Mouse (Mus musculus) C2C12 (cell line): Measurements from ENCODE around the gene Scn4a. TPM values are rescaled to one million over a fixed set of nuclear protein-coding genes. Genes with fewer than 3 reads are reported as not detected.

Experiments
- H3K27me3 ChIP-seq: one replicate; pipeline ENCODE4 v1.6.1; 2011; ENCODE audit not compliant: control insufficient read depth, insufficient read depth, insufficient read length
- H3K36me3 ChIP-seq: one replicate; pipeline ENCODE4 v1.6.1; 2011; ENCODE audit not compliant: control insufficient read depth, insufficient read depth
- H3K4me3 ChIP-seq: one replicate; pipeline ENCODE4 v1.5.1; 2011; ENCODE audit warnings: mild to moderate bottlenecking, control low read depth; ENCODE audit not compliant: poor library complexity, insufficient read depth, severe bottlenecking
- H3K79me2 ChIP-seq: one replicate; pipeline ENCODE4 v1.6.1; 2011; ENCODE audit not compliant: control insufficient read depth, insufficient read depth
- H3K79me3 ChIP-seq: one replicate; pipeline ENCODE4 v1.6.1; 2011; ENCODE audit warnings: low read depth, control low read depth
- H3ac ChIP-seq: one replicate; pipeline ENCODE3; 2011; ENCODE audit warnings: low read depth; ENCODE audit not compliant: control insufficient read depth, insufficient read length
- CEBPB ChIP-seq: IDR thresholded peaks from one replicate; pipeline ENCODE4 v1.6.1; 2011; ENCODE audit warnings: low read depth, mild to moderate bottlenecking, control low read depth, moderate library complexity
- CTCF ChIP-seq: IDR thresholded peaks from one replicate; pipeline ENCODE4 v1.5.1; 2011; ENCODE audit not compliant: control insufficient read depth, insufficient read depth, insufficient read length
- FOSL1 ChIP-seq: IDR thresholded peaks from one replicate; pipeline ENCODE4 v1.8.0; 2011; ENCODE audit warnings: mild to moderate bottlenecking, low read length; ENCODE audit not compliant: poor library complexity, insufficient read depth, severe bottlenecking
- MAX ChIP-seq: IDR thresholded peaks from one replicate; pipeline ENCODE4 v1.6.1; 2011; ENCODE audit warnings: mild to moderate bottlenecking, control low read depth
- MYOD1 ChIP-seq: IDR thresholded peaks from one replicate; pipeline ENCODE4 v1.6.1; 2011; ENCODE audit warnings: low read depth; ENCODE audit not compliant: control insufficient read depth, insufficient read length
- MYOG ChIP-seq: IDR thresholded peaks from one replicate; pipeline ENCODE4 v1.6.1; 2011; ENCODE audit not compliant: control insufficient read depth, insufficient read length; ENCODE audit errors: extremely low read depth
- USF1 ChIP-seq: IDR thresholded peaks from one replicate; pipeline ENCODE4 v1.6.1; 2011; ENCODE audit warnings: low read depth, mild to moderate bottlenecking, control low read depth, moderate library complexity
- polyA plus RNA-seq: library from polyadenylated mRNA; unstranded; fragments of >200 nt; fragmentation: generic; extraction: Trizol; gene quantifications from one replicate; pipeline ENCODE4 v1.2.1, GENCODE M21; 2012; ENCODE audit warnings: missing spikeins

The Scn4a gene
- polyA plus RNA-seq, 1 experiment, result 0.02 TPM

DNA sequence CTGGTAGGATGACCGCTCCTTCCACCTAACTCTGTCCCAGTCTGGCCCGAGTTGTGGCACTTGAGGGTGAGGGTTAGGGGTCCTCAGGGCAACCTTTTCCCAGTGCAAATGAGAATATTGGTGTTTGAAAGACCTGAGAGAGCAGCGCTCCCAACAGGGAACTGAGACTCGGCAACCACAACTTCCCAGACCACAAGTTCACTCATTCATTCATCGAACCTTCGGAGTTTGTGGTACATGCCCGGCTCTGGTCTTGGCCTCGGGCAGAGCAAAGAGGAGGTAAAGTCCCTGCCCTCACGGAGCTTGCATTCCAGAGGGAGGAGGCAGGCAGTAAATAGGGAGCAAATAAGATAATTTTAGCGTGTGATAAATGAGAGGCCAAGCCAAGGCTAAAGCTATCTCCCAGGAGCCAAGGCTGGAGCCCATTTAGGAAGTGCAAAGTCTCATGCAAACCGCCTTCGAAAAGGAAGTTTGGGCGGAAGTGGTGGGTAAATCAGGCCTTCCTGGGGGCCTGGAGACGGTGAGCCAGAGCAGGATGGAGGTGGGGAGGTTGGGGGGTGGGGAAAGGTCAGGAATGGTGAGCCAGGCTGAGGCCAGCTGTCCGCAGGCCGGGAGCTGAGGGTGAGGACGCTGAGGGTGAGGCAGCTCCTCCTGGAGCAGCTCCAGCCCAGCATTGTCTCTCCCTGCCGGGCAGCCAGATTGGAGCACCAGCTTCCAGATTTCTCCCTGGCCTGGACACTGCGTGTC lies 2.5 kb upstream of the Scn4a start:
- TF ChIP-seq MYOG (no peak), CEBPB (no peak)
- Histone ChIP-seq H3ac (no peak overlapping the region), H3K4me3 (no peak overlapping the region), H3K79me3 (no peaks in the 10 kb centered on the region), H3K79me2 (no peaks in the 10 kb centered on the region), H3K36me3 (no peaks in the 10 kb centered on the region), H3K27me3 (no peaks in the 10 kb centered on the region)

DNA sequence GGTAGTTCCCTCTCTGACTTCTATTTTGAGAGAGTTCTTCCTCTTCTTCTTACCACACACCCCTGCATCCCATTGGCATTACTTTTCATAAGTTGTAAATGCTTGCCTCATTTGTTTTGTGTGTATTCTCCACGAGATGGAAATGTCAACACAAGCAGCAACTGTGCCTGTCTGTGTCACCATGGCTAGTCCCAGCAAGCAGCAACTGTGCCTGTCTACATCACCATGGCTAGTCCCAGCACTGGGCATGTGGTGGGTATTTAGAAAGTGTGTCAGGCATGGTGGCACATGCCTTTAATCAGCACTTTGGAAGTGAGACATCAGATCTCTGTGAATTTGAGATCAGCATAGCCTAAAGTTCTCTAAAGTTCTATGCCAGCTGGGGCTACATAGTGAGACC lies 1.1 kb upstream of the Scn4a start:
- Histone ChIP-seq H3K79me3 (no peaks in the 10 kb centered on the region), H3ac (no peak overlapping the region), H3K79me2 (no peaks in the 10 kb centered on the region), H3K4me3 (no peak overlapping the region), H3K36me3 (no peaks in the 10 kb centered on the region), H3K27me3 (peaks cover 4% of the 10 kb centered on the region)
- TF ChIP-seq CEBPB, result no peak
- no peak for TF ChIP-seq MYOG
- no peak for TF ChIP-seq MAX
- no peak for TF ChIP-seq FOSL1
- no peak for TF ChIP-seq MYOD1
- no peak for TF ChIP-seq CTCF
- no peak for TF ChIP-seq USF1

DNA sequence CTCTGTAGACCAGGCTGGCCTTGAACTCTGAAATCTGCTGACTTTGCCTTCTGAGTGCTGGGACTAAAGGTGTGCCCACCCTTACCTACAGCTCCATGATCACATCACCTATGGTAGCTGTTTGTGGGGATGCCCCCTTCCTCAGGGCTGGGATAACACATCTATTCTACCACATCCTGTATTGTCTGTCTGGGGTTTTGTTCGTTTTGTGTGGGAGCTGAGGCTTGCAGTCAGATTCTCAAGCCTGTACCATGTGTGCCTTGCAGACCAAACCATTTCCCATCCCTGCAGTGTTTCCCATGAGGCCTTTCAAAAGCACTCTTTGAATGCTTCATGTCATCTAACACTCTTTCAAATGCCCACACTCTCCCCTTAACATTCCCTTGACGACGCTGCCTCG lies 1.1 kb downstream of the Scn4a start:
- Histone ChIP-seq H3K4me3 (no peak overlapping the region), H3K79me3 (no peaks in the 10 kb centered on the region), H3K79me2 (no peaks in the 10 kb centered on the region), H3ac (no peak overlapping the region), H3K27me3 (peaks cover 20% of the 10 kb centered on the region), H3K36me3 (no peaks in the 10 kb centered on the region)
- TF ChIP-seq CTCF, result no peak
- TF ChIP-seq MYOD1, result no peak
- TF ChIP-seq MYOG, result no peak
- TF ChIP-seq MAX, result no peak
- no peak for TF ChIP-seq FOSL1
- no peak for TF ChIP-seq CEBPB
- TF ChIP-seq USF1, result no peak

DNA sequence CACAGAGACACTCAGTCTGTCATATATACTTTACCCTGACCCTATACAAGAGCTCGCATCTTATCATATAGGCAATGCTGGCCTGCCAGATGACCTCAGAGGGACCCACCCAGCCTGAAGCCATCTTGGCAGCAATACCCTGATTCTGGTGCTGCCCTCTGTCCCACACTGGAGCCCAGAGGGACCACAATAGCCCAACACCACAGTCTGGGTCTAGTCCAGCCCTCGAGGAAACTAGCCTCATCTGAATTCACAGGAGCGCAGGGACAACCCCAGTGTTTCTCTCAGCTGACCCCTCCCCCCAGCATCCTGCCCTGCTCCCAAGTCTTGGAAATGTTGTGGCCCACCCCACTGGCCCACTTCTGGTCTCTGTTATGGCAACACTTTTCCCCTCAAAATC lies 1.8 kb downstream of the Scn4a start:
- no peak overlapping the region for H3ac ChIP-seq
- H3K79me2 ChIP-seq, result no peaks in the 10 kb centered on the region
- TF ChIP-seq CEBPB, result no peak
- H3K27me3 ChIP-seq, result peaks cover 23% of the 10 kb centered on the region
- H3K79me3 ChIP-seq, result no peaks in the 10 kb centered on the region
- H3K4me3 ChIP-seq, result no peak overlapping the region
- no peaks in the 10 kb centered on the region for H3K36me3 ChIP-seq

DNA sequence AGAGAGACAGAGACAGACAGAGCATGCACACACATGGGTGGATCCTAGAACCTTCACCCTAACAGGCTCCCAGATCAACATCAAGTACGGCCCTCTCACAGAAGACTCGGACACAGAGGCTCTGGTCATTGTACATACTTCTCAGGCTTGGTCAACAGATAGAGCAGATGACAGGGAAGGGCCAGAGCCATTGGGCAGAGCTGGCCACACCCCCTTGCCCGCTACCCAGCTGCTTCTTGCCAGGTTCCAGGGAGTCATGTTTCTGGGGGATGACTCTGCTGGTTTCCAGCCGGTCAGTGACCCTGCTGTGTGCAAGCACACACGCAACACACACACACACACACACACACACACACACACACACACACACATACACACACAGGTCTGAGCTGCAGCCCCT lies 2.2 kb downstream of the Scn4a start:
- TF ChIP-seq USF1 (peak; percentile 38), CEBPB (no peak), MYOG (no peak), MYOD1 (no peak), FOSL1 (no peak)
- Histone ChIP-seq H3K27me3 (peaks cover 23% of the 10 kb centered on the region), H3ac (no peak overlapping the region), H3K4me3 (no peak overlapping the region), H3K36me3 (no peaks in the 10 kb centered on the region), H3K79me2 (no peaks in the 10 kb centered on the region), H3K79me3 (no peaks in the 10 kb centered on the region)

DNA sequence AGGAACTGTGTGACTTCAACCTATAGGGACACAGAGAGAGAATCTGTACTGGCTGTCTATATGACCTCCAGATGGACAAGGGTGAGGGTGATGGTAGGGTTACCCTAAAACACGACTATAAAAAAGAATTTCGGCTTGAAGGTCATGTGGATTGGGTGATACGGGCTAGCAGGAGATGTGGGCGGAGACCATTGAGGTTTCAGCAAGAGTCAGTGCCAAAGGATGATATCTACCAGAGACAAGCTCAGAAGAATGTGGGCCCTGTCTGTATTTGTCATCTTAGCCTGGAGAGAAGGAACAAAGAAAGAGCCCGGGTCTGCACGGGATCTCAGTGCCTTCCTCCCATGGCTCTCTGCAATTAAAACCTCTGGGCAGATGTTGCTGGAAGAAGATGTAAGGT lies 3.3 kb downstream of the Scn4a start:
- H3K27me3 ChIP-seq, result peaks cover 32% of the 10 kb centered on the region
- no peaks in the 10 kb centered on the region for H3K79me2 ChIP-seq
- H3K4me3 ChIP-seq, result no peak overlapping the region
- TF ChIP-seq CTCF (no peak), MYOD1 (no peak), FOSL1 (no peak), CEBPB (no peak), MYOG (no peak), USF1 (no peak), MAX (no peak)
- H3K36me3 ChIP-seq, result no peaks in the 10 kb centered on the region
- no peaks in the 10 kb centered on the region for H3K79me3 ChIP-seq
- H3ac ChIP-seq, result no peak overlapping the region
